Mouse (Mus musculus) thymus, postnatal 0 days (tissue): ENCODE data around the gene Olfr159. TPM values are rescaled to one million over a fixed set of nuclear protein-coding genes. Genes with fewer than 3 reads are reported as not detected.

Source experiments
- DNase-seq: peaks from one replicate; pipeline ENCODE4 v3.0.0-alpha.2; 2015; ENCODE audit warnings: low spot score
- polyA plus RNA-seq: library from polyadenylated mRNA; unstranded; fragments of >200 nt; fragmentation: Nextera tagmentation; extraction: Ambion mirVana; gene quantifications from 2 replicates; pipeline ENCODE4 v1.2.1, GENCODE M21; 2015

The Olfr159 gene
- polyA plus RNA-seq, 1 experiment from 2014 or later = not detected

DNA sequence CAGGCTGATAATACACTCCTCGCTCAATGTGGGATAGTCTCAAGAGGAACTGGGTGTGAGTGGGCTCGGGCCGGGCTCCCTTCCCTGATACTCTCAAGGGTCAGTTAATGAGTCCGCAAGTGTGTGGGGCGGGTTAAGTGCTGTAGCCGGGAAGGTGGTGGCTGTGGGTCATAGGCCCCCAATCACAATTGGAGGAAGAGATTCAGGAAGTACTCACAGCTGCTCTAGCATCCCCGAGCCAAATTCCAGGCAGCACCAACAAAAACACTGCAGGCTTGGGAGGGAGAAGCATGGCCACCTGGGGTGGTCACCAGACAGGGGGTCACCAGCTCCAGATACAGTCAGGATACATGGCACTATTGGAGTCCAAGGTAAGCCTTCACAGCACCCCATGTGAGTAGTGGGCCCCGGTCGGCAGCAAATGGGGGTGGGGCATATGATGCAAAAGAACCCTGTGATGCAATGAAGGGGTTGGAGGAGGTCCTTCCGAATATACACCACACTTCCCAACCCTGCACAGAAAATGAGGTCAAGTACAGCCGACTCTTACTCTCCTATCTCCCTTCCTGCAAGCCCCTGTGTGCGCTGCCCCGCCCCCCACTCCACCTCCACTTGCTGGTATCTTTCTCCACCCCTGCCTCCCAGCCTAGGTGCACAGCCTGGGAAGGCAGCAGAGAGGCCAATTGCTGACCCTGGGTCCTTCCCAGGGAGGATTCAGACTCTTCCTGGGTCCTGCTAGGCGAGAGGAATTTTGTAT lies 40.8 kb downstream of the Olfr159 start, which contains the start of gene Spaar:
Gene Spaar (plus strand): TSS at position 241 of the 757 bp plus-strand sequence.
- DNase-seq = no peak

GRCm38 (mm10) chr4:43729126-43729525 lies 41.7 kb downstream of the Olfr159 start:
- no peak for DNase-seq

GRCm38 (mm10) chr4:43728576-43728954 lies 42.2 kb downstream of the Olfr159 start:
- DNase-seq = no peak

- DNase-seq = no peak
These were observed 42.9 kb downstream of the Olfr159 start for GRCm38 (mm10) chr4:43727718-43728575.

DNA sequence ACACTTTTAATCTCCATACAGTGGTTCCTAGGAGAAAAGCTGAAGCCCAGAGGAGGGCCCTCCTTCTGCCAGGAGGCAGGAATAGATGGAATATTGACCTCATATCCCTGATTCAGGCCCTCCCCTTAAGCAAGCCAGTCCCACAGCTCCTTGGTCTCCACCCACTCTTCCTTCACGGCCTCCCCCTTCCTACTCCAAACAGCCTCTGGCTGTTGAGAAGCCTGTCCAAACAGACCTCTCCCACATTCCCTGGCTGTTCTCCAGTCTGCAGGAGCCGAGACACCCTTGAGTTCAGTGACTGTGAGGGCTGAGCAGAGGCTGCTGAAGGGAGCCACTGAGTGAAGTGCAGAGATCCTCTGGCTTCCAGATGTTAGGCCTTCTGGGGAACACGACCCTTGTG lies 43.8 kb downstream of the Olfr159 start, which contains the start of gene Hrct1:
Gene Hrct1 (plus strand): TSS at position 194 of the 400 bp plus-strand sequence.
- DNase-seq = no peak

DNA sequence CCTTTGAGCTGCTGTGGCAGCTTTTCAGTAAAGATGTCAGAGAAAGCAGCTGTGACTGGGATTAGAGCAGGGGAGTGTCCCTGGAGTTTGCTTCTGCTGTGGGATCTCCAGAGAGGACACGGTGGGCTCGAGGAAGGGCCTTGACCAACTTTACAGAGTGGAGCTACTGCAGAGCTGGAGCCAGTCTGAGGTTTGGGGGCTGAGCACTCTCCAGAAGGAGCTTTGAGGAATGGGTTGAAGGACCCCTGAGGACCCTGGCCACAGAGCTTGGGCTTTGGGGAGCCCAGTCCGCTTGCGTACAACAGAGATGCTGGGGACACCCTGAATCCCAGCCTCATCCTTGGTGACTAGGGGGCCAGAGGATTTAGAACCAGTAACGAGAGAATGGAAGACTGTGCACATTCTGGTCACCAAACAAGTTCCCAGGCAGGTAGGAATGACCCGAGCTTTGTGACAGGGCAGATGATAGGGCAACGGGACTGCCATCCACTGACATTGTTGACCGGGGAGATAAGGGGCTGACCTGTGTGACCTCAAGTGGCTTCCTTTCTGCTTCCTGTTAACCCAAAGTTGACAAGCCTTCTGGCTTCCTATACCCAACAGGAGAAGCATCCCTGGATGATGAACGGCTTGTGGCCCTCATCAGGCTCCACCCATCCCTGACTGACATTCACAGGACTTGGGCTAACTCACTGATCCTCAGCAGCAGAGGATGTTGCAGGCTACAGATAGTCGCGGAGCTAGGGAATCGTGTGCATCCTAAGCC lies 44.4 kb downstream of the Olfr159 start:
- no peak for DNase-seq

DNA sequence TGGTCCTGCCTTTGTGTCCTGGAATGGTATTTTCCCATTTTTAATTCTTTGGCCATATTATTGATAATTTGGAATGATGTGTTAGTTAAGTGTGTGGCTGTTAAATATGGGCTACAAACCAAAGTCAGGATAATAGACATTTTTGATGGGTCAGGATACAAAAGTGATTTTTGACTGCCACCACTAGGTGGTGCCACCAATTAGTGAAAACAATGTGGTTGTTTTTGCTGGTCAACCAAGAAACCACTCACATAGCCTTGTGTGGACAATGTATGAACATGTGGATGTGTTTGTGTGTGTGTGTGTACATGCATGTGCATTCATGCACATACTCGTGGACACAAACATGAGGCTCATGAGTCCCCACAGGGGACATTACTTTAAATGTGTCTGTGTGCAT lies 46.0 kb downstream of the Olfr159 start:
- DNase-seq = no peak

GRCm38 (mm10) chr4:43722191-43722590 lies 48.6 kb downstream of the Olfr159 start:
- no peak for DNase-seq

GRCm38 (mm10) chr4:43720491-43721228 lies 50.1 kb downstream of the Olfr159 start:
- DNase-seq = no peak

Other genes with a start within 250 kb of the Olfr159 start
- gene Tpm2, start 247.2 kb downstream of the Olfr159 start, polyA plus RNA-seq = 28.1 and 34.2 TPM in 2 replicates
- 51.7 and 61.2 TPM in 2 replicates for gene Creb3, start 208.7 kb downstream of the Olfr159 start, polyA plus RNA-seq
- 80.7 and 87.0 TPM in 2 replicates for gene Tln1, start 208.3 kb downstream of the Olfr159 start, polyA plus RNA-seq
- gene Rgp1, start 192.3 kb downstream of the Olfr159 start, polyA plus RNA-seq = 18.9 and 21.1 TPM in 2 replicates
- 26.9 and 29.3 TPM in 2 replicates for gene Gba2, start 192.1 kb downstream of the Olfr159 start, polyA plus RNA-seq
- gene Msmp, start 186.5 kb downstream of the Olfr159 start, polyA plus RNA-seq = 0.23 TPM in 1 of 2 replicates, not detected in the other
- 0.75 and 0.91 TPM in 2 replicates for gene Npr2, start 139.1 kb downstream of the Olfr159 start, polyA plus RNA-seq
- gene Spag8, start 117.4 kb downstream of the Olfr159 start, polyA plus RNA-seq = 0.14 and 0.66 TPM in 2 replicates
- gene Hint2, start 114.5 kb downstream of the Olfr159 start, polyA plus RNA-seq = 74.1 and 74.7 TPM in 2 replicates
- gene Tmem8b, start 102.0 kb downstream of the Olfr159 start, polyA plus RNA-seq = 0.76 and 1.1 TPM in 2 replicates
- gene Fam221b, start 101.9 kb downstream of the Olfr159 start, polyA plus RNA-seq = 3.2 and 3.3 TPM in 2 replicates
- not detected in 2 replicates for gene Olfr70, start 70.2 kb downstream of the Olfr159 start, polyA plus RNA-seq
- gene Olfr71, start 60.8 kb downstream of the Olfr159 start, polyA plus RNA-seq = not detected in 2 replicates
- gene Hrct1, start 43.8 kb downstream of the Olfr159 start, polyA plus RNA-seq = 1.1 and 1.5 TPM in 2 replicates
- 0.28 and 0.43 TPM in 2 replicates for gene Spaar, start 41.0 kb downstream of the Olfr159 start, polyA plus RNA-seq
- not detected in 2 replicates for gene Olfr156, start 52.9 kb upstream of the Olfr159 start, polyA plus RNA-seq
- 0.03 TPM in 1 of 2 replicates, not detected in the other for gene Olfr157, start 69.2 kb upstream of the Olfr159 start, polyA plus RNA-seq
- not detected in 2 replicates for gene Olfr155, start 80.6 kb upstream of the Olfr159 start, polyA plus RNA-seq
- gene Reck, start 104.5 kb upstream of the Olfr159 start, polyA plus RNA-seq = 2.1 and 2.2 TPM in 2 replicates
- 32.8 and 36.7 TPM in 2 replicates for gene Glipr2, start 186.4 kb upstream of the Olfr159 start, polyA plus RNA-seq
- not detected in 2 replicates for gene Ccin, start 212.5 kb upstream of the Olfr159 start, polyA plus RNA-seq
- gene Clta, start 233.4 kb upstream of the Olfr159 start, polyA plus RNA-seq = 251 and 260 TPM in 2 replicates